Mouse (Mus musculus): Measurements from ENCODE around the gene Dnajc5.

The Dnajc5 gene

DNA sequence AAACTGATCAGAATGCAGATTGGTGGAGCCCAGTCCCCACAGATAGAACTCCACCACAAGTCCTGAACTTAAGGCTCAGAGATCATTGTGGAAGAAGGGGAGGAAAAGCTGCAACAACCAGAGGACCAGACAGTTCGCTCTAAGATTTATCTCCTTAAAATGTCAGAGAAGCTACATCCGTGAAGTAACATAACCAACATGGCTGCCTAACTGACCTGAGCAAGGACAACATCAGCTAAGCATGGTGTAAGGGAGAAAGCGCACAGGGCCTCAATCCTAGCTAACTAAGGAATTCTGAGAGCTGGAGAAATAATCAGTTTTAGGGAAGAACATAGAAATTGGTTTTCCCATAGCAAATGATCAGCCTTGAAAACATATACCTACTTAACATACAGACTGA is 1.1 kb upstream of the Dnajc5 start:
- no peak for DNase-seq

DNA sequence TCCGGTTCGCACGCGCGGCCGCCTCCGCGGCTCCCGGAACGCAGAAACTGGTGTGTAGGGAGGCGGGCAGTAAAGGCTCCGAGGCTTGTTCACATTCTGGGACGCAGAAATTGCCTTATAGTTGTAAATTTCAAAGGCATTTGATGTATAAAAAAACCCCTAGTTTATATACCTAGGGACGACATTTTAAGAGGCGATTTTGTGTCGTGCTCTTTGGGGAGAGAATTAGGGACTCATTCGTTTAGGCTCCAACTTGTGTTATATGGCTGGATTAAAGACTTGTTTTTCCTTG is 597 bp downstream of the Dnajc5 start:
- no peak for DNase-seq

DNA sequence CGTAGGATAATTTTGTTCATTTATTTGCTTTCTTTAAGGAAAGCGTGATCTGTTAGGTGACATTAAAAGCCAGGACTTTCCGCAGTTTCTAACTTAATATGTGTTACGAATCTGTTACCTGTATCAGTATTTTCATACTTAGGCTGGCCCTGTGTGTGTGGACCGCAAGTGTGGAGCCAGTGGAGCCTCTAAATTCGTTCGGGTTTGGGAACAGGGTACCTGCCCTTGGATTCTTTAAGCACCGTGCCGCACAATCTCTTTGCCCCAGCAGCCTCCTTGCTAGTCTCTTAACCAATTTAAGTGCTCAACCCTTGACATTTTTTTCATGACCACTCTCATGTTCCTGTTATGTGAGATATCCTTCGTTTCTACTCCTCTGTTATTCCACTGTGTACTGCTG is 1.2 kb downstream of the Dnajc5 start:
- DNase-seq, result no peak

DNA sequence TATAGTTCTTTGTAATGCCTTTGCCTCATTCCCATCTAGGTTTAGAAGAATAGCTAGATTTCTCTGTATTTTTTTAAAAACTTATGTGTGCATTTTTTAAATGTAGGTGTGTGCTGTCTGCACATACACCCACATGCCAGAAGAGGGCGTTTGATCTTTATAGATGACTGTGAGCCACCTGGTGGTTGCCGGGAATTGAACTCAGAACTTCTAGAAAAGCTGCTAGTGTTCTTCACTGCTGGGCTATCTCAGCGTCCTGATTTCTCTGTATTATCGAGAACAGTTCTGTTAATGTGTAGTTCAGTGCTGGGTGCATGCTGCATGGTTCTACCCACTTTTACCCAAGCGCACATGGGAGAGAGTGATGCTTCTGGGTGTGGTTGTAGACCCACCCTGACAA is 2.5 kb downstream of the Dnajc5 start:
- peak in 1 of 2 experiments; percentile 23 for DNase-seq

DNA sequence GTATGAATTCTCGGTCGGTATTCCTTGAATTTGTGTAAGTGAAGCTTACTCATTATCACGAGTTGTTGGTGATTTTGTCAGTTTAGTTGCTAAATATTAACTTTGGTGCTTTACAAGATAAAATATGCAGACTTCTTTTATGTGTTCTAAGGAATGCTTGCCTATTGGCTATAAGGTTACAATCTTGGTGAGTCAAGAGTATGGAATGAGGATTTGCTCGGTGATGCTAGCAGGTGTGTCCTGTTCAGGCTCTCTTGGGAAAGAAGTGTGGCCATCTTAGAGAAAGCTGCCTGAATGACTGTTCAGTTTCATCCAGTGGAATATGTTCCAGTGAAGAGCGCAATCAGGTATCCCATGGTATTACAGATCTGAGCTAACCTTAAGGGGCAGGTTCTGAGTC is 5.2 kb downstream of the Dnajc5 start:
- no peak for DNase-seq

DNA sequence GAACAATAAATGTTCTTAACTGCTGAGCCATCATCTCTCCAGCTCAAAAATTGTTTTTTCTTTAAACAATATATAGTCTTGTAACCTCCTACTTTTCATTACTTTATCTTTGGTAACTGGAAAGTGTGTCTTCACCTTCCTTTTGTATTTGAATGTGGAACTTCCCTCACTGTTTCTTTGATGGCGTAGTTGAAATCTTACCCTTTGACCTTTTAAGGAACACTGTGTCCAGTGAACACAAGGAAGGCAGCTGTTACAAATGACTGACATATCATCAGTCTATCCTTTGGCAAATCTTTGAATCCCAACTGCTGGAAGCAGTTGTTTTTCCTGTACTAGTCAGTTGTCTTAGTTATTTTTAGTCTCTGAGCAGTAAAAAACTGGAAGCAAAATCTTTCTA is 8.8 kb downstream of the Dnajc5 start:
- no peak for DNase-seq

DNA sequence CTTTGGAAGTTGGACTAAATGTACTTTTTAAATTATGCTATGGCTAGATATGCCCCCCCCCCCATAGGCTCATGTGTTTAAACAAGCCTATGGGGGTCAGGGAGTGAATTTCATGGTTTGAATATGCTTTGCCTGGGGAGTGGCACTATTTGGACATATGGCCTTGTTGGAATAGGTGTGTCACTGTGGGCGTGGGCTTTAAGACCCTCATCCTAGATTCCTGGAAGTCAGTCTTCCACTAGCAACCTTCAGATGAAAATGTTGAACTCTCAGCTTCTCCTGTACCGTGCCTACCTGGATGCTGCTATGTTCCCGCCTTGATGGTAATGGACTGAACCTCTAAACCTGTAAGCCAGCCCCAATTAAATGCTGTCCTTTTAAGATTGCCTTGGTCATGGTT is 12.3 kb downstream of the Dnajc5 start:
- DNase-seq, result no peak

DNA sequence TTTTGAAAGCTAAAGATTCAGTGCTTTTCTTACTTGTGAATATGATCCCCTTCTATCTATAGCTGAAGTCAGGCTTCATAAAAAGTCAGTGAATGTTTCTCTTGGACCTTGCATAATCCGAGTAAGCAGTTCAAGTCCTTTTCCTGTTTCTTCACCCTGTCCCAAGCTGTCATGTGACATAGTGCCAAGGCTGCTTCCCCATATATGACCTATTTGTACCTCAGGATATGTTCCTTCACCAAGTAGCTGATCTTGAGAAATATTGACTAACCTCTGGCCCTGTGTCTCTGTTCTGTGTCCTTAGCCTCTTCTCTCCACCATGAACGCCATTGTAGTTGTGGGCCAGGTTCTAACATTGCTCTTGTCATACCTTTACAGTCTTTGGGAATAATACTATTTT is 16.1 kb downstream of the Dnajc5 start:
- DNase-seq, result no peak

DNA sequence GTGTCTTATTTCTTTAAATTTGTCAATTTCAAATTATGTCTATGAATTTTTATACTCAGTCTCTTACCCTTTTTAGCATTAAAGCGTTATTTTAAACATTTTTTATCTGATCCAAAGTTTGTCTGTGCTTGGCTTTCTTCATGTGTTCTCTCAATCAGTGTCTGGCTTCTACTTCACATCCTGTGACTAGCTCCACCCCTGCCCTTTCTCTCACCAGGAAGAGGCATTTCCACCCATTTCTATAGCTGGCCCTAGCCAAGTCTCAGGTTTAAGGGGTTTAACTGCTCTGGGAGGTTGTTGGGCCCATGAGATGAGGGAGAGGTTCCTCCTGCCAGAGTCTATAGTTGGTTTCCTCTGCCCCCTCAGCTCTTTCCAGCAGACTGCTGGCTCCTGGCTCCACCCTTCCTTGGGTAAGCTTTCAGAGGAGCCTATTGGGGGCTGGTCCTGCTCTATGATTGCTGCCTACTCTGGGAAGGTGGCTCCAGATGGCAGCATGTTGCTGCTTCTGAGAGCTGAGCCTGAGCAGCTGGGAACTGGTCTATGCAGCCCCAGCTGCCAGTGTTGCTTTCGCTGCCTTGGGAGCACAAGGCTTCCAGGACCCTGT is 17.3 kb downstream of the Dnajc5 start:
- no peak for DNase-seq

DNA sequence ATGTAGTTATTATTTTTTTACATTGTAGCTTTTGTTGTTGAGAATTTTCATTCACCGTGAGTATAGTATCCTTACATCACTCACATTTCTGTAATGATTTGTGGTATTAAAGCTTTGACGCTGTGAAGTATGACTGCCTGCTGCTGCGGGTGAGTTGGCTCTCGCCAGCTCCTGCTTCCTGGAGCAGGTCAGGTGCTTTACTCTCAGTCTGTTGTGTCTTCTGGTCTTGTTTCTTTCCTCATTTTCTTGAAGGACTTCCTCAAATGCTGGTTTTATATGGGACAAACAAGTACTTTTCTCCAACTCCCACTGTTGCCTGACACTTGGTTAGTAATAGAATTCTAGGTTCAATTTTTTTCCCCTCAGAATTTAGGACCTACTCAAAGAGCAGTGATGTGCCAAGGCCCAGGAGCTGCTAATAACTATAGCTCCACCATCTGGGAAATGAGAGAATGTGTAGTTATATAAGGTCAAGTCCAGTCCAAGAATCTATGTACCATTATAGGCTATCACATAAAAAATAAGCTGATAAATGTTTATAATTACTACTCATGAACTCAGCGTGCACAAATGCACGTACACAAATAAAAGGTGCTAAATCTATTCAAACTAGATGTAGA is 21.6 kb downstream of the Dnajc5 start:
- no peak for DNase-seq

DNA sequence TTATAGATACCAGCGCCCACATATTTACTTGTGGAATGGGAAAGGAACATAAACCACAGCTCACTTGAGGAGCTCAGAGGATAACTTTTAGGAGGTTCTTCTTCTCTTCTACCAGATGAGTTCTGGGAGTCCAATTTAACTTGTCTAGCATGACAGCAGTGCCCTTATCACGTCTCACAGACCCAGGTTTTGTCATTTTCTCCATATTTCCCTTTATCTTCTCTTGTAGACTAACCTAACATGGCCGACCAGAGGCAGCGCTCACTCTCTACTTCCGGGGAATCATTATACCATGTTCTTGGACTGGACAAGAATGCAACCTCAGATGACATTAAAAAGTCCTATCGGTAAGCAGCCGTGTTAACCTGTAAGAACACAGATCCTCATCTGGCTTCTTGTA is 25.9 kb downstream of the Dnajc5 start:
- no peak for DNase-seq

DNA sequence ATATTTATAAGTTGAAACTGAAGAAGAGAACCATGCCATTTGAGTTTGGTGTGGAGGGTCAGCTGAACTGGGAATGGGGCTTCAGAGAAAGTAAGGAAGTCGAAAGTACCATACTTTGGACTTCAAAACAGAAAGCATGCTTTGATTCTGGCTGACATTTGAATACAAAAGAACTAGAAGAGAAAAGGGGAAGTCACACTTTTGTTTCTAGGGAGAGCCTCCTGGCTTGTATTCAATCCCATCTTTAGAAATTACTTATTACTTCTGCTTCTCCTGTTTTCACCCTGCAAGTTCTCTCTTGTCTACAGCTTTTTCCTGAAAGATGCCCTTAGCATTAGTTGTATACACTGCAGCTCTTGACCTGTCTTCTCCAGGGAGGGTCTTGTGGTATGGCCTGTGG is 27.9 kb downstream of the Dnajc5 start:
- DNase-seq, result no peak

DNA sequence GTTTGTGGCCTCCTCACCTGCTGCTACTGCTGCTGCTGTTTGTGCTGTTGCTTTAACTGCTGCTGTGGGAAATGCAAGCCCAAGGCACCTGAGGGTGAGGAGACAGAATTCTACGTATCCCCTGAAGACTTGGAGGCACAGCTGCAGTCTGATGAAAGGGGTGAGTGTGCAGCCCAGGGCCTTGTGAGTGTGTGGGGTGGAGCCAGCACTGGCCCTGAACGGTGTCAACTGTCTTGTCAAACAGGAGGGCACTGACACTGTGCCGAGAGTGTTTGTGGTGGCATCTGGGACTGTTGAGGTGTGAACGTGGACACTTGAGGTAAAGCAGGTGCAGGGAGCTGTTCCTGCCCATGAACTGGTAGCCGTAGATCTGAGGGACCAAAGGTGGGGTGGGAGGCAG is 28.4 kb downstream of the Dnajc5 start:
- no peak for DNase-seq

DNA sequence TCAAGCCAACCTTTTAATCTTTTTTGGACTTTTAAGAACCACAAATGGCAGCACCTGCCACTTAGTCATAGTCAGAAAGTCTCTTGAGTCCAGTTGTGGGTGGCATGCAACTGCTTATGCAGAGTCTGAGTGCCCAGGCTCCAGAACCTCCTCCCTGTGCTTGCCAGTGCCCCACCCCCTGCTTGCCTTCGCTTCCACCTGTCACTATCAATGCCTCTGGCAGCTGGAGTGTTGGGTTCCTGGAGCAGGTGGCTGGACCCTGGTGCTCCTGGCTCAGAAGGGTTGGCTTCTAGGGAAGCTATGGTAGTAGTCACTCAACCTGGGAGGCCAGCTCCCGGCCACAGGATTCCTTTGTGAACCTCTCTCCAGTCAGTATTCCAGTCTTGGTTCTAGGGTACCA is 29.9 kb downstream of the Dnajc5 start:
- DNase-seq, result no peak

DNA sequence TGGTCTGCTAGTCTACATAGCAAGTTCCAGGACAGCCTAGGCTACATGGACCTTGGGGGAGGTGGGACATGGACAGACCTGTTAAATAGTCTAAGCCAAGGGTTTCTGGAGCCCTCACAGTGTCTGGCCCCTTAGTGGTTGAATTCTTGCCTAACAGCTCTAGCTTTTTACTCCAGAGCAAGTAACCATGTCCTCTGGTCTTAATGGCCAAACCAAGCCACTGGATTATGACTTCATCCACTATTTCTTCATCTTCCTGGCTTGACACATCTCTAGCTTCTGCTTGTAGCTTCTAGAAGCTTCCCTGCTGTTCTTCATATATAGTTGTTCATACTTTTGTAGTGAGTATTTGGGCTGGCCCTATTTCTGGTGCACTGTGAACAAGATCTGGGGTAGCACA is 33.5 kb downstream of the Dnajc5 start:
- DNase-seq, result no peak

DNA sequence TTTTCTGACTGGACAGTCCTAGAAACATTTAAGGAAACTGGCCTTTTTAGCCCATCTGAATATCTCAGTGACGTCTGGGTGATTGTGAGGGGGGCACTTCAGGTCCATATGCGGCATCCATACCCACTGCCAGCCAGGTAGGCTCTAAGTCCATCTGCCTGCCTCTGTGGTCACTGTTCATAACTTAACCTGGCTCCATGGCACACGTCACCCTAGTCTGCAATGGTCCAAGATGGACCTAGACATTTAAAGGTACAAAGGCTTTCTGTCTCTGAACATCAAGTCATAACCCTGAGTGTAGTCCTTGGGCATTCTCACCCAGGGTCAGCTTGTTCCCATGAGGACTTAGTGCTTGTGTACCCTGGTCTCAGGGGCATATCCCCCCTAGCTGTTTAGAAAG is 47.1 kb downstream of the Dnajc5 start:
- DNase-seq, result no peak

DNA sequence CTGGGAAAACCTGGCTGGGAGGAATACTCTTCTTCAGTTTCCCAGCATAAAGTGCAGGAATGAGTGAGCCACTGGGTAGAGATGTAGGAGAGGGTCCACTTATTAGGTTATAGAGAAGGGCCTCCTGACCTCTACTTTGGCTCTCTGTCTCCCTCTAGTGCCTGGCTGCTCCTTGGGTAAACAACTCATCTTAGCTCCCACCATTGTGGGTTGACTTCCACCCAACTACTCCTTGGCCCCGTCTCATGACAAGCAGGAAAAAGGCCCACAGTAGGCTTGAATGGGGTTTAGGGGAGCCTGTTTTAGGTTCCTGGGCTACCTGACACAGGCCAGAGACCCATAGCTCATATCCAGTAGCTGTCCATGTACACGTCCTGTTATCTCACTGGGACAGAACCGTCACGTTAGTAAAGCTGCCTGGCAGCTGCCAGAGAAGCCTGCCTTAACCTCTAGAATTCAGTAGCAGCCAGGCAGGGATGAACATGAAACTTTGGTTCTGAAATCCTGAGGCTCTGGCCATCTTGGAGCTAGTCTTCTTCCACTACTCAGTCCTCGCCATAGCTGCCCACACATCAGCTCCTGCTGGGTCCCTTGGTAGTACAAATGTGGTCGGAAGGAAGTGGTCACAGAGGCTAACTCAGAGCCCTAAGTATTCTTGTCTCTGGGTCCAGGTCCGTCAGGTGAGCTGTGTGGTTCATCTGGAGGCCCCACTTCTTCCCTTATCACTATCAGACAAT is 48.2 kb downstream of the Dnajc5 start:
- peak in 1 of 2 experiments; percentile 60 for DNase-seq

DNA sequence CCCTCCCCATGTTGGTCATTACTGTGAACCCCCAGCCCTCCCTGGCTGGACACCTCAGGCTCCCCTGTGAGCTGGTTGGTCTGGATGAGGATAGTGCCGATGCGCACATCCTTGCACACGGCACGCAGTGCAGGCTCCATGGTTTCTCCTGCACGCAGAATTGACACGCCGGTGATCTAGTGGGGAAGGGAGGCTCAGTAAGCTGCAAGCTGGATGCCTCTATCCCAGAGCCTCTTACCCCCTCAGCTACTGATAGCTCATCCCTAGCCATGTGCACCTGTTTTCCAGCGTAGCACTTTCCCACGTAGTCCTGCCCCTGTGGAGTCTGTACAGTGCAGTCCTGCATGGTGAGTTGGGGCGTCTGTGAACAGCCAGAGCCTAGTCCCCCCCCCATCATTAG is 49.6 kb downstream of the Dnajc5 start:
- DNase-seq, result no peak

DNA sequence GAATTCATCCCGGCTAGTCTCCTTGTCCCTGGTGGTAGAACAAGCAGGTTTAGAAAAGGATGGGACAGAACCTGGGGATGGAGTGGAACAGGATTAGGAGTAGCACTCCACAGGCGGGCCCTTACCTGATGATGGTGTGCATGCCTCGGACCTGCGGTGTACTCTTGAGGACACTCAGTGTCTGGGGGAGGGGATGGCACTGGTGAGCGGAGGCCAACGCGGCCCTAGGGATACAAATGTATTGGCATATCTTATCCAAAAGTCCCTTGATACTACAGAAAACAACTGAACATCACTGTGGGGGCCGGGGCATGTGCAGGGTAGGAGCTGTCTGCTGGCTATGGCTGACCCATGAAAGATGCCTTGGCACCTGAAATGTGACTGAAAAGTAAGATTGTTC is 50.1 kb downstream of the Dnajc5 start:
- DNase-seq, result no peak

DNA sequence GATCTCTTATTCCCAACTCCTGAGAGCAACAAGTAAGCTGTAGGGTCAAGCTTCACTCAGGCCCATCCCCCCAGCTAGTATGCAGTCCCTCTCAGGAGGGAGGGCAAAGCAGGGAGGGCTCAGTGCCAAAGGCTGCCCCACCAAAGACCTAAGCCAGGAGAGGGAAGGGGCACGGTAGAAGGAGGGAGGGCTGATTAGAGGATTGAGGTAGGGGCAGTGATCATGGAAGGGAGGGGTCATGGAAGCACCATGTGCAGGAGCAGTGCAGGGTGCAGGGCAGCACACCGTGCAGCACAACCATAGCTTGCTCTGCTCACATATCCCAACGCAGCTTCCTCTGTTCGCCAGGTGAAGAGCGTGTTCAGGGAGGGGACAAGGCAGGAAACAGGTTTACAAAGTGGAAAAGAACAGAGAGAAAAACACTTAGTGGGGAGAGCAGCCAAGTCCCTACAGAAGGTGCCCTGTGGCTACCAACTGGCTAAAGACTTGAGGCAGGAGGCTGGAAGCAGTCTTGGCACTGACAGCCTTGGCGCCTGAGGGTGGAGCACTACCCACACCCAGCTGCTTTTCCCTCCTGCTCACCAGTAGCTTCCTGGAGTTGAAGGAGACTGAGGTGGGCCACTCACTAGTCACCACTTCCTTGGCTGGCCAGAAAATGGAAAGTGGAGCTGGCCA is 50.8 kb downstream of the Dnajc5 start:
- no peak for DNase-seq

DNA sequence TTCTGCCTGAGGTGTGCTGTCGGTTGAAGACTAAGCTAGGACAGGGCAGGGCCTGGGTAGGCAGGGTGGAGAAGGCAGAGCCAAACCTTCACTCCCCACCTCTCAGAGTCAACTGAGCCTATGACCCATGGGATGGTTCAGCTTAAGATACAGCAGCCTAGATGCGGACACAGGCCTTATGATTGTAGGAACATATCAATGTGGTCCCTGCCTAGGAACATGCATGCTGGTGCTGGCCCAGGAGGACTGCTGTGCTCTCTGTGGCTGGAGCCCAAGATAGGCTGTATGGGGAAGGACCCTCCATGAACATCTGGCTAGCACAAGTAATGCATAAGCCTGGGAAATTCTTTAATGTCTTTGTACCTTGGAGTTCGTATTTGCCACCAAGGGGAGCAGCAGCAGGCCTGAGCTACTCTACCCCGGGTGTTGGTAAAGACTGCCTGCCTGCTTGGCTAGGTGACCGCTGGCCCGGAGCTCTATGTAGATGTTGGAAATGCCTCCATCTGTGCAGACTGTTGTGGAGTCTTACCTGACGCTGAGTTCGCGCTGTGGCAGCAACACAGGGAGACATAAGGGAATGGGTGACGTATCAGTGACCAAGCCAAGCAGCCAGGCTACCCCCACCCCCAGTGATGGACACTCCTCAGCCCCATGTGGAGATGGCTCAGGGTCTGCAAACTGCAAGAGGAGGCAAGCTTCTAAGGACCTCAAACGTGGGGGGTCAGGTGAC is 51.8 kb downstream of the Dnajc5 start:
- DNase-seq, result no peak

DNA sequence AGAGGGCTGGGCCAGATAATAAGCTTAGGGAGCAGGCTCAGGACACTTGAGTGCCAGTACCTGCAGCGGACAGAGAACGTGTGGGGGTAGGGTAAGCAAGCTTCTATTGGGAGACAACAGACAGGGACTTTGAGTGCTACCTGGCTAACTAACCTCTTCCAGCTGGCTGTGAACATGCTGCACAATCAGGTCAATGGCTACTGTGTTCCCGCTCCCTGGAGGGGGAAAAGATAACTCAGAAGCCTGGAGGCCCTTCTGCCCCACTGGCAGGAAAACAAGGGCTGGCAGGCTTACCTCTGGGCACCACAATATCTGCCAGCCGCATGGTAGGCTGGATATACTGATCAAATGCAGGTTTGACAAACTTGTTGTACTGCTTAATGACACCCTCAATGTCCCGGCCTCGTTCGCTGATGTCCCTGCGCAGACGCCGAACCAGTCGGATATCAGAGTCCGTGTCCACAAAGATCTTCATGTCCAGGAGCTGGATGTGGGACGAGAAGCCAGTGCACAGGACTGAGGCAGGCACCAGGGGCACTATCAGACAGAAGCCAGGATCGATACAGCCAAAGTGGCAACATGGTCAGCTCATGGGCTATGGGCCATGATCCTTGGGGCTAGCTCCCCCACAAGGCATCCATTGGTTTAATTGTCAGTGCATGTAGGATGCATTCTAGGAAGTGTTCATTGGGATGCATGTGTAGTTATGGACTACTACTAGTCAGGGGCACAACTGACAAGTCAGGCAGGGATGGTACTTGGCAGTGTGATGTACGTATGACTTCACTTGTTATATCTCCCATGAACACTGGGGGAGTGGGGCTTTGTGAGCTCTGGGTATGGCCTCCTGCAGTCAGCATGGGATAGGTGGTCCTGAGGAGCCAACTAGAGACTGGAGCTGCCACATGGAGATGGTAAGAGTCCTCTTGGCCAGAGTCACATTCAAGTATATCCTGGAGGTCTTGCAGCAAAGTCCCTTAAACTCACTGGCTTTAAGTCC is 52.9 kb downstream of the Dnajc5 start:
- DNase-seq, result no peak

All from spleen, adult 18-20 months (tissue).